Mouse (Mus musculus) testis, adult 2 months (tissue): ENCODE results near the gene Adam15. TPM values are rescaled to one million over a fixed set of nuclear protein-coding genes. Genes with fewer than 3 reads are reported as not detected.
A peak's percentile ranks its signal among the peaks of the same experiment; 100 is the strongest.

Source experiments
- H3K27ac ChIP-seq: fragments of 200-500 bp; 2 replicates; pipeline ENCODE4 v1.5.1; 2012; ENCODE audit warnings: low read depth, low read length; ENCODE audit not compliant: control insufficient read depth, insufficient read depth
- H3K27me3 ChIP-seq: fragments of 200-500 bp; 2 replicates; pipeline ENCODE4 v1.6.1; 2012; ENCODE audit warnings: mild to moderate bottlenecking, low read length, moderate library complexity; ENCODE audit not compliant: control insufficient read depth, insufficient read depth
- H3K36me3 ChIP-seq: fragments of 200-500 bp; 2 replicates; pipeline ENCODE4 v1.6.1; 2012; ENCODE audit warnings: mild to moderate bottlenecking, low read length; ENCODE audit not compliant: control insufficient read depth, insufficient read depth
- H3K4me1 ChIP-seq: fragments of 200-500 bp; 2 replicates; pipeline ENCODE4 v1.6.1; 2012; ENCODE audit warnings: low read length; ENCODE audit not compliant: control insufficient read depth, insufficient read depth
- H3K4me3 ChIP-seq: fragments of 200-500 bp; 2 replicates; pipeline ENCODE4 v1.5.1; 2012; ENCODE audit warnings: low read depth, mild to moderate bottlenecking, low read length, moderate library complexity, mixed read lengths; ENCODE audit not compliant: control insufficient read depth
- CTCF ChIP-seq: fragments of 200-500 bp; IDR thresholded peaks from 2 replicates; pipeline ENCODE4 v1.5.1; 2012; ENCODE audit warnings: low read depth, mild to moderate bottlenecking, inconsistent platforms, low read length, moderate library complexity; ENCODE audit not compliant: control insufficient read depth, insufficient read depth, insufficient replicate concordance
- POLR2A ChIP-seq: fragments of 200-500 bp; IDR thresholded peaks from 2 replicates; pipeline ENCODE4 v1.6.1; 2012; ENCODE audit warnings: low read depth, mild to moderate bottlenecking, inconsistent platforms, low read length, moderate library complexity; ENCODE audit not compliant: control insufficient read depth
- polyA plus RNA-seq: library from polyadenylated mRNA; depleted of rRNA; stranded (reverse); fragments of >200 nt; gene quantifications from 2 replicates; pipeline ENCODE4 v1.2.3, GENCODE M21; 2012

The Adam15 gene
- polyA plus RNA-seq, 1 experiment, result 39.7 TPM

GRCm38 (mm10) chr3:89318971-89319590 lies 30.7 kb downstream of the Adam15 start:
- peak overlapping the region; percentile 17 for H3K4me3 ChIP-seq
- H3K27me3 ChIP-seq, result peaks cover 2% of the 10 kb centered on the region
- H3K4me1 ChIP-seq, result peaks cover 70% of the 10 kb centered on the region
- no peaks in the 10 kb centered on the region for H3K36me3 ChIP-seq
- TF ChIP-seq CTCF (no peak), POLR2A (no peak)
- no peak overlapping the region for H3K27ac ChIP-seq

DNA sequence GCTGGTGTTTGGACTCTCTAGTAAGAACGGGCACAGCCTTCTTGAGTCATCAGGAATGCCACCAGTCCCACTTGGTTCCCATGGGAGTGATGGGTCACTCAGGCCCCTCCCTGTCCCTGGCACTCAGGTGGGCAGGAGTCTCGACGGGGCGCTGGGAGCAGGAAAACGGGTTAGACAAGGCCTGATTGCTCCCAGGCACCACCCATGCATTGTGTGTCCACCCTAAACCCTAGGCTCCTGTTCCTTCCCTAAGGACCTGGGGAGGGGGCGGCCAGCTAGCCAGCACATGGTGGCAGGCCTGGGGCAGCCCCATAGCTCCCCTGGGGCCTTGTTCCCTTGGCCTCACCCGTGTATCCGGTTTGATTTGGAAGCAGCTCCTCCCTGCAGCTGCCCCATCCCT lies 31.5 kb downstream of the Adam15 start:
- no peaks in the 10 kb centered on the region for H3K36me3 ChIP-seq
- H3K27ac ChIP-seq, result no peak overlapping the region
- TF ChIP-seq CTCF (no peak), POLR2A (no peak)
- no peak overlapping the region for H3K4me3 ChIP-seq
- H3K27me3 ChIP-seq, result peaks cover 2% of the 10 kb centered on the region
- peaks cover 70% of the 10 kb centered on the region for H3K4me1 ChIP-seq

DNA sequence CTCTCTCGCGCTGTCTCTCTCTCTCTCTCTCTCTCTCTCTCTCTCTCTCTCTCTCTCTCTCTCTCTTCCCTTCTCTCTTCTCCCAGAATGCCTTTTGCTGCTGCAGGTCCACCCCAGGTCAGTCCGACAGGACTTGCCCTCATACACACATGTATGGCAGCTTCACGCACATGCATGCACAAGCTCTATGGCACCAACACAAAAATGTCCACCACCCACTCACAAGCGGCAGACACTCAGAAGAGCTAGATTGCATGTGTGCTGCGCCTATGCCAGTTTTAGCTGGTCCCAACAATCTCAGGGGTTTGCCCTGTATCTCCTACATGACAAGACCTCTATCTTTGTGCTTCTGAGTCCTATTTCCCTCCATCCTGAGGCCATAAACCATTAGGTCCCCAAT lies 32.5 kb downstream of the Adam15 start:
- no peak overlapping the region for H3K4me3 ChIP-seq
- no peaks in the 10 kb centered on the region; the same call in none of the 2 replicates for H3K27me3 ChIP-seq
- H3K27ac ChIP-seq, result no peak overlapping the region
- TF ChIP-seq CTCF (no peak), POLR2A (no peak)
- H3K4me1 ChIP-seq, result peaks cover 62% of the 10 kb centered on the region
- no peaks in the 10 kb centered on the region for H3K36me3 ChIP-seq

- H3K4me3 ChIP-seq, result no peak overlapping the region
- peaks cover 58% of the 10 kb centered on the region for H3K4me1 ChIP-seq
- H3K27ac ChIP-seq, result no peak overlapping the region
- TF ChIP-seq CTCF, result peak; percentile 93
- TF ChIP-seq POLR2A, result 0 out of 2 replicates have a peak, but pooled peaks have one; percentile 14
- no peaks in the 10 kb centered on the region; the same call in 1 of the 2 replicates for H3K27me3 ChIP-seq
- H3K36me3 ChIP-seq, result no peaks in the 10 kb centered on the region
Measured at GRCm38 (mm10) chr3:89316833-89317232, 33.0 kb downstream of the Adam15 start.

GRCm38 (mm10) chr3:89315930-89316831 lies 33.6 kb downstream of the Adam15 start:
- H3K4me1 ChIP-seq, result peaks cover 52% of the 10 kb centered on the region
- TF ChIP-seq POLR2A (no peak), CTCF (no peak)
- H3K4me3 ChIP-seq, result peak overlapping the region; percentile 66
- H3K36me3 ChIP-seq, result no peaks in the 10 kb centered on the region
- no peaks in the 10 kb centered on the region for H3K27me3 ChIP-seq
- no peak overlapping the region for H3K27ac ChIP-seq

- H3K36me3 ChIP-seq, result no peaks in the 10 kb centered on the region
- H3K4me3 ChIP-seq, result no peak overlapping the region; the same call in 1 of the 2 replicates
- H3K27me3 ChIP-seq, result no peaks in the 10 kb centered on the region
- H3K27ac ChIP-seq, result no peak overlapping the region
- TF ChIP-seq CTCF, result peak; percentile 99
- TF ChIP-seq POLR2A, result no peak
- peaks cover 44% of the 10 kb centered on the region for H3K4me1 ChIP-seq
Measured at GRCm38 (mm10) chr3:89315195-89315929, 34.4 kb downstream of the Adam15 start.

GRCm38 (mm10) chr3:89314791-89315190 lies 35.0 kb downstream of the Adam15 start:
- no peaks in the 10 kb centered on the region for H3K36me3 ChIP-seq
- H3K27ac ChIP-seq, result no peak overlapping the region
- no peaks in the 10 kb centered on the region for H3K27me3 ChIP-seq
- peaks cover 38% of the 10 kb centered on the region for H3K4me1 ChIP-seq
- TF ChIP-seq CTCF, result no peak
- no peak for TF ChIP-seq POLR2A
- H3K4me3 ChIP-seq, result no peak overlapping the region
